Mouse (Mus musculus) bone marrow macrophage, adult 2 months (primary cell): ENCODE measurements at regions not wholly inside any gene's neighbourhood (a gene's known extent, or its start where the extent isn't known, plus 50 kb on each side); places are given as distances from the start of the nearest gene placed in this dataset.

ENCODE experiments used
- CTCF ChIP-seq: IDR thresholded peaks from 2 replicates; pipeline ENCODE4 v1.5.1; 2012; ENCODE audit warnings: low read depth, mild to moderate bottlenecking, low read length, moderate library complexity
- POLR2A ChIP-seq: IDR thresholded peaks from 2 replicates; pipeline ENCODE4 v1.6.1; 2012; ENCODE audit warnings: mild to moderate bottlenecking, low read depth, low read length, borderline replicate concordance

DNA sequence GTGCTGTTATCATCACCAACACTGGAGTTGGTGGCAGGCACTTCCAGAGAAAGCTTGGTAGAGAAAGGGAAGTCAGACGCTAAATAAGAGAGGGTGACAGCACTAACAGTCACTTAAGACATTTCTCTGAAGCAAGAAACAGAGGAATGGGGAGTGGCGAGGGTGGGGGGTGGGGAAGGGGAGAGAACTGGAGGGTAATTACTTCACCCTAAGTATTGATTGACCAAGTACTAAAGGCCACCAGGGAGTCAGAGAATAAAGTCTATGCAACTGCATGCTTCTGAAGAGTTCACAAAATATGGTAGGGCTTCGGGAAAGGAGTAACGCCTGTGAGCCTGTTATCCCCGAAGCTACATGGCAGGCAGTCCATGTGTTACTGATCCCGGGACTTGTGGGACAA, 118.3 kb downstream of the Cand1 start:
- TF ChIP-seq CTCF, result no peak
- no peak for TF ChIP-seq POLR2A
